Mouse (Mus musculus): Measurements from ENCODE around the gene Nme3.

DNA sequence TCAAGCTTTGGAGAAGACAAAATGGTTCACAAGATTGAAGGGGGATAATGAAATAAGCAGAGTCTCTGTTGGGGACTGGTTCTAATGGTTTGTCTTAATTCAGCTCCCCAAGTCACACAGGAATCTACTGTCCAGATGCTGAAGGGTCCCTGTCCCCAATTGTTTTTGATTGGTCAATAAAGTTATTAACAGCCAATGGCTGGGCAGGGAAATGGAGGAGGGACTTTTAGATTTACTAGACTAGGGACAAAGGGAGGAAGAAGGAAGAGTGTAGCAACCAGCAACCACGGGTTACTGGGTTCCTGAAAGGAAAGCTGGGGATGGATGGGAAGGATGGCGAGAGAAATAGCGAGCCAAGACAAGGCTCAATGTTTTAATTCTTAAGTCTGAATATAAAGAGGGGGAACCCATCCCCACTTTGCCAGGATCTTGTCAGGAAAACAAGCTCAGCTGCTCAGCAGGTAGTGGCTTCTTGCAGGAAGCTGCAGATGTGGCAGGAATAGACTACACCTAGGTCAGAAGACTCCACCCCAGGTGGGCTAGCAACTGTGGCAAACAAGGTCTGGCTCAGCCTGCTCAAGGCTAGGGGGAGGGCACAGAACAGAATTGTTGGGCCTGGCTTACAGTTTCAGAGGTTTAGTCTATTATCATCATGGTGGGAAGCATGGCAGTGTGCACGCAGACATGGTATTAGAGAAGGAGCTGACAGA, 22.4 kb upstream of the Nme3 start:
- TF ChIP-seq POLR2A (IDR thresholded peaks at IDR 0.05; ENCODE audit: low read depth, low read length) = no peak
- TF ChIP-seq CTCF (IDR thresholded peaks at IDR 0.05; ENCODE audit: extremely low read depth, insufficient read depth, insufficient read length, insufficient replicate concordance) = no peak

Data from spleen, adult 2 months (tissue).